Mouse (Mus musculus): ENCODE data around the gene Ajm1. TPM values are rescaled to one million over a fixed set of nuclear protein-coding genes. Genes with fewer than 3 reads are reported as not detected.
A peak's percentile ranks its signal among the peaks of the same experiment; 100 is the strongest.

The Ajm1 gene
- polyA plus RNA-seq, 1 experiment: 0.11 TPM

- TF ChIP-seq CTCF (IDR thresholded peaks at IDR 0.05; ENCODE audit: low read depth, low read length) (no peak), POLR2A (IDR thresholded peaks at IDR 0.05; ENCODE audit: borderline replicate concordance, low read depth, low read length) (no peak)
- Histone ChIP-seq H3K27ac (ENCODE audit: insufficient read depth, low read depth, low read length) (no peak overlapping the region), H3K4me3 (ENCODE audit: insufficient read depth, low read length) (no peak overlapping the region), H3K4me1 (ENCODE audit: control insufficient read depth, insufficient read depth, low read length) (peaks cover 42% of the 10 kb centered on the region)
Measured at GRCm38 (mm10) chr2:25585601-25586000, 4.0 kb upstream of the Ajm1 start.

GRCm38 (mm10) chr2:25584856-25585255, 3.3 kb upstream of the Ajm1 start:
- peaks cover 45% of the 10 kb centered on the region for H3K4me1 ChIP-seq (ENCODE audit: control insufficient read depth, insufficient read depth, low read length)
- TF ChIP-seq CTCF (IDR thresholded peaks at IDR 0.05; ENCODE audit: low read depth, low read length): no peak
- no peak for TF ChIP-seq POLR2A (IDR thresholded peaks at IDR 0.05; ENCODE audit: borderline replicate concordance, low read depth, low read length)
- no peak overlapping the region for H3K4me3 ChIP-seq (ENCODE audit: insufficient read depth, low read length)
- H3K27ac ChIP-seq (ENCODE audit: insufficient read depth, low read depth, low read length): no peak overlapping the region

GRCm38 (mm10) chr2:25584152-25584551, 2.6 kb upstream of the Ajm1 start:
- no peak for TF ChIP-seq POLR2A (IDR thresholded peaks at IDR 0.05; ENCODE audit: borderline replicate concordance, low read depth, low read length)
- Histone ChIP-seq H3K27ac (ENCODE audit: insufficient read depth, low read depth, low read length) (no peak overlapping the region), H3K4me3 (ENCODE audit: insufficient read depth, low read length) (no peak overlapping the region), H3K4me1 (ENCODE audit: control insufficient read depth, insufficient read depth, low read length) (peaks cover 38% of the 10 kb centered on the region)

- TF ChIP-seq CTCF (IDR thresholded peaks at IDR 0.05; ENCODE audit: low read depth, low read length) (no peak), POLR2A (IDR thresholded peaks at IDR 0.05; ENCODE audit: borderline replicate concordance, low read depth, low read length) (no peak)
- Histone ChIP-seq H3K4me3 (ENCODE audit: insufficient read depth, low read length) (no peak overlapping the region), H3K27ac (ENCODE audit: insufficient read depth, low read depth, low read length) (no peak overlapping the region), H3K4me1 (ENCODE audit: control insufficient read depth, insufficient read depth, low read length) (peaks cover 34% of the 10 kb centered on the region)
Measured at GRCm38 (mm10) chr2:25583571-25583970, 2.0 kb upstream of the Ajm1 start.

- Histone ChIP-seq H3K4me1 (ENCODE audit: control insufficient read depth, insufficient read depth, low read length) (peaks cover 30% of the 10 kb centered on the region), H3K4me3 (ENCODE audit: insufficient read depth, low read length) (no peak overlapping the region), H3K27ac (ENCODE audit: insufficient read depth, low read depth, low read length) (no peak overlapping the region)
- no peak for TF ChIP-seq CTCF (IDR thresholded peaks at IDR 0.05; ENCODE audit: low read depth, low read length)
- no peak for TF ChIP-seq POLR2A (IDR thresholded peaks at IDR 0.05; ENCODE audit: borderline replicate concordance, low read depth, low read length)
Measured at GRCm38 (mm10) chr2:25583120-25583481, 1.5 kb upstream of the Ajm1 start.

GRCm38 (mm10) chr2:25582466-25583119, 1.0 kb upstream of the Ajm1 start:
- H3K4me1 ChIP-seq (ENCODE audit: control insufficient read depth, insufficient read depth, low read length): peaks cover 25% of the 10 kb centered on the region

GRCm38 (mm10) chr2:25581901-25582301, 344 bp upstream of the Ajm1 start:
- peak; percentile 27 for TF ChIP-seq CTCF (IDR thresholded peaks at IDR 0.05; ENCODE audit: low read depth, low read length)
- TF ChIP-seq POLR2A (IDR thresholded peaks at IDR 0.05; ENCODE audit: borderline replicate concordance, low read depth, low read length): no peak
- Histone ChIP-seq H3K4me1 (ENCODE audit: control insufficient read depth, insufficient read depth, low read length) (peaks cover 21% of the 10 kb centered on the region), H3K27ac (ENCODE audit: insufficient read depth, low read depth, low read length) (no peak overlapping the region)

More at GRCm38 (mm10) chr2:25582466-25583119, 1.0 kb upstream of the Ajm1 start:
- Histone ChIP-seq H3K4me3 (ENCODE audit: insufficient read depth, low read length) (no peak overlapping the region), H3K27ac (ENCODE audit: insufficient read depth, low read depth, low read length) (no peak overlapping the region)
- TF ChIP-seq POLR2A (IDR thresholded peaks at IDR 0.05; ENCODE audit: borderline replicate concordance, low read depth, low read length): no peak
- no peak for TF ChIP-seq CTCF (IDR thresholded peaks at IDR 0.05; ENCODE audit: low read depth, low read length)

GRCm38 (mm10) chr2:25580621-25581101, 896 bp downstream of the Ajm1 start:
- TF ChIP-seq CTCF (IDR thresholded peaks at IDR 0.05; ENCODE audit: low read depth, low read length): no peak
- TF ChIP-seq POLR2A (IDR thresholded peaks at IDR 0.05; ENCODE audit: borderline replicate concordance, low read depth, low read length): no peak
- H3K4me3 ChIP-seq (ENCODE audit: insufficient read depth, low read length): no peak overlapping the region

More at GRCm38 (mm10) chr2:25581901-25582301, 344 bp upstream of the Ajm1 start:
- no peak overlapping the region for H3K4me3 ChIP-seq (ENCODE audit: insufficient read depth, low read length)

GRCm38 (mm10) chr2:25579737-25580460, 1.7 kb downstream of the Ajm1 start:
- Histone ChIP-seq H3K27ac (ENCODE audit: insufficient read depth, low read depth, low read length) (no peak overlapping the region), H3K4me1 (ENCODE audit: control insufficient read depth, insufficient read depth, low read length) (peaks cover 28% of the 10 kb centered on the region), H3K4me3 (ENCODE audit: insufficient read depth, low read length) (no peak overlapping the region)
- peak; percentile 56 for TF ChIP-seq CTCF (IDR thresholded peaks at IDR 0.05; ENCODE audit: low read depth, low read length)
- TF ChIP-seq POLR2A (IDR thresholded peaks at IDR 0.05; ENCODE audit: borderline replicate concordance, low read depth, low read length): no peak

More at GRCm38 (mm10) chr2:25580621-25581101, 896 bp downstream of the Ajm1 start:
- Histone ChIP-seq H3K4me1 (ENCODE audit: control insufficient read depth, insufficient read depth, low read length) (peaks cover 24% of the 10 kb centered on the region), H3K27ac (ENCODE audit: insufficient read depth, low read depth, low read length) (no peak overlapping the region)

Data from bone marrow macrophage, adult 2 months (primary cell).